Mouse (Mus musculus) heart, postnatal 10 days (tissue): Measurements from ENCODE around the gene Cry2. TPM values are rescaled to one million over a fixed set of nuclear protein-coding genes. Genes with fewer than 3 reads are reported as not detected.
"Not testable (repeated sequence)": the region's sequence is repeated elsewhere in the genome, so short reads cannot be mapped to it uniquely, and the experiment has no call there.

Experiments used
- DNase-seq, 2 experiments: peaks; one replicate each; pipeline ENCODE4 v3.0.0; 2021
- intact Hi-C: fragments of 180-260 bp; cut with DNase I; formaldehyde crosslinking; loops from one replicate; pipeline ENCODE4 v1.15.1; 2025
- total RNA-seq, 2 experiments: library from RNA; stranded (reverse); gene quantifications; 2 replicates each; pipeline ENCODE4 v1.2.3; 2021

The Cry2 gene
- total RNA-seq, 2 experiments from 2014 or later, result 25.6 to 30.9 TPM

- intact Hi-C loops, result loop anchor here (2.0 to 5.0 kb wide), 2 partner anchors 13 to 47 kb away; no protein-coding TSS in a partner anchor
- DNase-seq, result peak; percentile 97
Observed at GRCm38 (mm10) chr2:92423702-92424461, 10.0 kb downstream of the Cry2 start.

- no peak for DNase-seq
- intact Hi-C loops, result loop anchor here (2.0 to 5.0 kb wide), 2 partner anchors 14 to 46 kb away; no protein-coding TSS in a partner anchor
Observed at GRCm38 (mm10) chr2:92423156-92423555, 10.7 kb downstream of the Cry2 start.

GRCm38 (mm10) chr2:92422388-92423135 lies 11.3 kb downstream of the Cry2 start:
- peak in 1 of 2 experiments; percentile 21 for DNase-seq
- intact Hi-C loops, result loop anchor here (2.0 to 5.0 kb wide), 2 partner anchors 14 to 45 kb away; no protein-coding TSS in a partner anchor

GRCm38 (mm10) chr2:92421723-92422387 lies 12.0 kb downstream of the Cry2 start:
- intact Hi-C loops, result loop anchor here (2.0 to 5.0 kb wide), 2 partner anchors 15 to 45 kb away; no protein-coding TSS in a partner anchor
- DNase-seq, result no peak

- intact Hi-C loops, result no loop called here
- no peak for DNase-seq
Observed at GRCm38 (mm10) chr2:92411705-92412104, 22.1 kb downstream of the Cry2 start.

- intact Hi-C loops, result no loop called here
- DNase-seq, result no peak
Observed at GRCm38 (mm10) chr2:92408309-92409045, 25.4 kb downstream of the Cry2 start.

- DNase-seq, result no peak
- intact Hi-C loops, result no loop called here
Observed at GRCm38 (mm10) chr2:92405687-92406086, 28.2 kb downstream of the Cry2 start.

GRCm38 (mm10) chr2:92404737-92405136 lies 29.1 kb downstream of the Cry2 start:
- DNase-seq, result no peak
- intact Hi-C loops, result no loop called here

GRCm38 (mm10) chr2:92403776-92404319 lies 30.0 kb downstream of the Cry2 start:
- intact Hi-C loops, result no loop called here
- DNase-seq, result no peak

GRCm38 (mm10) chr2:92402591-92403326 lies 31.1 kb downstream of the Cry2 start:
- intact Hi-C loops, result no loop called here
- DNase-seq, result no peak

- DNase-seq, result no peak
- intact Hi-C loops, result no loop called here
Observed at GRCm38 (mm10) chr2:92401091-92401561, 32.7 kb downstream of the Cry2 start, which contains the start of gene Mapk8ip1. TSS of gene Mapk8ip1 (minus strand) at chr2:92401263.

GRCm38 (mm10) chr2:92400682-92401081 lies 33.2 kb downstream of the Cry2 start:
- intact Hi-C loops, result no loop called here
- DNase-seq, result no peak

- not testable (repeated sequence) for DNase-seq
Observed at GRCm38 (mm10) chr2:92399877-92400276, 34.0 kb downstream of the Cry2 start.

GRCm38 (mm10) chr2:92397436-92397835 lies 36.4 kb downstream of the Cry2 start:
- no peak for DNase-seq
- intact Hi-C loops, result no loop called here

More at GRCm38 (mm10) chr2:92399877-92400276, 34.0 kb downstream of the Cry2 start:
- intact Hi-C loops, result not testable (repeated sequence)

- DNase-seq, result no peak
Observed at GRCm38 (mm10) chr2:92395535-92395934, 38.3 kb downstream of the Cry2 start.

GRCm38 (mm10) chr2:92392318-92393264 lies 41.3 kb downstream of the Cry2 start:
- peak in 1 of 2 experiments; percentile 43 for DNase-seq
- intact Hi-C loops, result loop anchor here (5.0 kb wide), 1 partner anchor 40 kb away; the partner anchor contains the start of gene Cry2

More at GRCm38 (mm10) chr2:92395535-92395934, 38.3 kb downstream of the Cry2 start:
- intact Hi-C loops, result no loop called here

GRCm38 (mm10) chr2:92391703-92392317 lies 42.0 kb downstream of the Cry2 start:
- DNase-seq, result no peak
- intact Hi-C loops, result loop anchor here (5.0 kb wide), 1 partner anchor 40 kb away; the partner anchor contains the start of gene Cry2
